Mouse (Mus musculus) heart, embryonic 14.5 days (tissue): ENCODE measurements at regions not wholly inside any gene's neighbourhood (a gene's known extent, or its start where the extent isn't known, plus 50 kb on each side); places are given as distances from the start of the nearest gene placed in this dataset.
"Not testable (repeated sequence)": the region's sequence is repeated elsewhere in the genome, so short reads cannot be mapped to it uniquely, and the experiment has no call there.

Source experiments
- ATAC-seq: fragments of 200-750 bp; cut with Nextera tagmentation; 2 replicates; pipeline ENCODE4 v1.8.0; 2017; ENCODE audit warnings: low read depth, moderate TSS enrichment; ENCODE audit not compliant: insufficient number of reproducible peaks, insufficient read depth, low FRiP score
- H3K27ac ChIP-seq, 2 experiments: fragments of 200-500 bp in 1 of 2; fragments of 300-500 bp in 1 of 2; sonication (generic) in 1 of 2; replicated peaks in 1 of 2; 2 replicates each; pipeline ENCODE4 v1.5.1; 2012 to 2014; ENCODE audit warnings: low read depth in 2 of 2, low read length in 2 of 2, control low read depth in 1 of 2, mild to moderate bottlenecking in 1 of 2, mixed read lengths in 1 of 2; ENCODE audit not compliant: control insufficient read depth in 1 of 2, insufficient read depth in 1 of 2
- H3K27me3 ChIP-seq: fragments of 300-500 bp; sonication (generic); 2 replicates; pipeline ENCODE4 v1.6.1; 2014; ENCODE audit warnings: mild to moderate bottlenecking, low read length, control low read depth; ENCODE audit not compliant: control insufficient read depth, insufficient read depth
- H3K36me3 ChIP-seq: fragments of 300-500 bp; sonication (generic); 2 replicates; pipeline ENCODE4 v1.6.1; 2014; ENCODE audit warnings: mild to moderate bottlenecking, control low read depth, low read length, mixed read lengths; ENCODE audit not compliant: control insufficient read depth, insufficient read depth
- H3K4me1 ChIP-seq, 2 experiments: fragments of 200-500 bp in 1 of 2; fragments of 300-500 bp in 1 of 2; sonication (generic) in 1 of 2; 2 replicates each; pipeline ENCODE4 v1.6.1; 2012 to 2014; ENCODE audit warnings: low read length in 2 of 2, control low read depth in 1 of 2, mixed read lengths in 1 of 2; ENCODE audit not compliant: control insufficient read depth in 2 of 2, insufficient read depth in 2 of 2
- H3K4me2 ChIP-seq: fragments of 300-500 bp; sonication (generic); 2 replicates; pipeline ENCODE4 v1.6.1; 2014; ENCODE audit warnings: mild to moderate bottlenecking, low read length
- H3K4me3 ChIP-seq, 2 experiments: fragments of 200-500 bp in 1 of 2; fragments of 300-500 bp in 1 of 2; sonication (generic) in 1 of 2; 2 replicates each; pipeline ENCODE4 v1.5.1; 2012 to 2014; ENCODE audit warnings: low read length in 2 of 2, mild to moderate bottlenecking in 2 of 2, control low read depth in 1 of 2, low read depth in 1 of 2, moderate library complexity in 1 of 2; ENCODE audit not compliant: control insufficient read depth in 1 of 2, insufficient read depth in 1 of 2
- H3K9ac ChIP-seq: fragments of 300-500 bp; sonication (generic); 2 replicates; pipeline ENCODE4 v1.6.1; 2014; ENCODE audit warnings: mild to moderate bottlenecking, low read length
- H3K9me3 ChIP-seq: fragments of 300-500 bp; sonication (generic); 2 replicates; pipeline ENCODE4 v1.6.1; 2016; ENCODE audit warnings: low read length, control low read depth; ENCODE audit not compliant: control insufficient read depth
- WGBS: fragments of 180-500 bp; shearing (Covaris S2); extraction: QIAGEN DNeasy Blood & Tissue Kit; methylation state at CpG from one replicate; pipeline ENCODE4 v1.1.7; 2014; 5-methylcytosine and 5-hydroxymethylcytosine counted together

- ATAC-seq = no peak
- no peak overlapping the region for H3K4me3 ChIP-seq
- no peak overlapping the region for H3K9ac ChIP-seq
- no peaks in the 10 kb centered on the region for H3K9me3 ChIP-seq
- H3K27ac ChIP-seq = peak overlapping the region in 1 of 2 experiments; percentile 41; a peak in 1 of 4 replicates
- H3K4me2 ChIP-seq = 0 out of 2 replicates have a peak overlapping the region, but pooled peaks have one; percentile 7
- peaks cover 0 to 5% of the 10 kb centered on the region in 2 experiments; a peak in 1 of 4 replicates for H3K4me1 ChIP-seq
- no peaks in the 10 kb centered on the region for H3K27me3 ChIP-seq
- H3K36me3 ChIP-seq = no peaks in the 10 kb centered on the region
- 28% methylated on average over 1 of the region's 1 CpGs for WGBS
These were observed 952.7 kb downstream of the Poteg start for GRCm38 (mm10) chr8:28400141-28400540.

DNA sequence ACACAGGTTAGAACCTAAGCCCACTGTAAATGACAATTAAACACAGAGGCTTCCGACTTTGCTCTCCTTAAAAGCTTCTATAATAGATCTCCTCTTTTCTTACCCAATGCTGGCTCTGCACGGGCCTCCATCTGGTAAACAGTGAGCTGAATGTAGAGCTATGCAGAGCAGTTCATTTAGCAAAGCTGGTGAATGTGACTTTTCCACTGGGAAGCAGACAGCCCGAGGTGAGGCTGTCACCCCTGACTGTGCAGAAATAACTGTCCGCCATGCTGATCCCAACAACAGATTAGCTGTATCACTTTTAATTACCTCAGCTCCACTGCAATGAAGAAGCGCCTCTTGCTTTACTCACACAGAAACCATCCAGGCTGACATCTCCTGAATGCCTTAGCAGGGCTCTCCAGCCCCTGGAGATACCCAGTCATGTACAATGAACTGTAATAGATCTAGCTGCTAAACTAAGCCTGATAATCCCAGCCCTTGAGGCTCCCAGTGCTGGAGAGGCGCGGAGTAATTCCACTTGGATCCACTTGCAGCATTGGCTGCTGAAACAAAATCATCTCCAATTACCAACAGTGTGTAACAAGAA lies 980.2 kb downstream of the Poteg start:
- Histone ChIP-seq H3K27ac (peak overlapping the region in 1 of 2 experiments; percentile 9; a peak in 1 of 4 replicates), H3K4me1 (no peaks in the 10 kb centered on the region; a peak in 1 of 4 replicates), H3K4me2 (0 out of 2 replicates have a peak overlapping the region, but pooled peaks have one; percentile 11), H3K27me3 (no peaks in the 10 kb centered on the region), H3K9me3 (no peaks in the 10 kb centered on the region), H3K4me3 (no peak overlapping the region), H3K9ac (no peak overlapping the region), H3K36me3 (no peaks in the 10 kb centered on the region)
- no peak for ATAC-seq
- WGBS = 39% methylated on average over 7 of the region's 7 CpGs

DNA sequence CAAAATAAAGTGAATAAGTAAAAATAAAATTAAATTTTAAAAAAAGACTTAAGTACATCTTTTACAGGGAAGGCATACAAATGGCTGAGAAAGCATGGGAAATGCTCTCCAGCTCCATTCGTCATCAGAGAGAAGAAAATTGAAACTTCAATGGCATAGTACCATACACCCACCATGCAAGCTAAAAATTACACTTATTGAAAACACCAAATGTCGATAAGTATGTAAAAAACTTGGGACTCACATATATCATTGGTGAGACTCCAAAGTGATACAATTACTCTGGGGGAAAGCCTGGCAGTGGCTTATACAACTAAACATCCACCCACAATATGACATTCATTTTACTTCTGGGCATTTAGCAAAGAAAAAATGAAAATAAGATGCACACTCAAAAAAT lies 1025.7 kb downstream of the Poteg start:
- 85% methylated on average over 2 of the region's 2 CpGs for WGBS
- no peak for ATAC-seq
- H3K4me2 ChIP-seq = no peak overlapping the region

DNA sequence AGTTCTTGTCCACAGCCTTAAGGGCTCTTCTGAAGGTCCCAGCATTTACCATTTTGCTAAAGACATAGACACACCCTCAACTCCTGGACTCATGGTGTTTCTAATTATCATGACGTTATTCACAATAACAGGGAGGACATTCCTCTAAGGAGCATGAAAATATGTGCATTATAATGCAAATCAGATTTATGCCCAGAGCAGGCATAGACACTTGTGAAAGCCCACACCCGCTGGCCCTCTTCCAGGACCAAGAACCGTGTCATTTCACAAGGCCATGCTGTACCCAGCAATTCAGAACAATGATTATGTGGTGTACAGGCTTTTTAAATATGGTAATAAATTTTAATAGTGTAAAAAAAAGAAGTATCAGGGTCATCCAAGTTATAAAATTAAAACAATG lies 1040.4 kb downstream of the Poteg start:
- H3K4me3 ChIP-seq = no peak overlapping the region
- H3K9me3 ChIP-seq = no peaks in the 10 kb centered on the region
- WGBS = 78% methylated on average over 3 of the region's 3 CpGs
- no peak overlapping the region for H3K9ac ChIP-seq
- H3K27ac ChIP-seq = no peak overlapping the region
- H3K36me3 ChIP-seq = no peaks in the 10 kb centered on the region
- no peak for ATAC-seq
- no peak overlapping the region for H3K4me2 ChIP-seq
- no peaks in the 10 kb centered on the region for H3K27me3 ChIP-seq
- no peaks in the 10 kb centered on the region for H3K4me1 ChIP-seq

More for the DNA sequence above, 1025.7 kb downstream of the Poteg start:
- Histone ChIP-seq H3K27ac (no peak overlapping the region), H3K27me3 (no peaks in the 10 kb centered on the region), H3K4me1 (no peaks in the 10 kb centered on the region), H3K9ac (no peak overlapping the region), H3K9me3 (no peaks in the 10 kb centered on the region), H3K4me3 (no peak overlapping the region), H3K36me3 (no peaks in the 10 kb centered on the region)

- Histone ChIP-seq H3K36me3 (no peaks in the 10 kb centered on the region), H3K27me3 (no peaks in the 10 kb centered on the region), H3K9ac (no peak overlapping the region), H3K4me3 (no peak overlapping the region), H3K27ac (no peak overlapping the region), H3K9me3 (no peaks in the 10 kb centered on the region), H3K4me1 (peaks cover 0 to 2% of the 10 kb centered on the region in 2 experiments; a peak in 2 of 4 replicates), H3K4me2 (no peak overlapping the region)
- ATAC-seq = no peak
- WGBS = 40% methylated on average over 5 of the region's 5 CpGs
These were observed 1056.2 kb downstream of the Poteg start for GRCm38 (mm10) chr8:28503488-28504319.

GRCm38 (mm10) chr8:28523506-28523905 lies 1076.0 kb downstream of the Poteg start:
- H3K9ac ChIP-seq, H3K9me3 ChIP-seq: not testable (repeated sequence)
- WGBS = 56% methylated on average over 1 of the region's 1 CpGs

DNA sequence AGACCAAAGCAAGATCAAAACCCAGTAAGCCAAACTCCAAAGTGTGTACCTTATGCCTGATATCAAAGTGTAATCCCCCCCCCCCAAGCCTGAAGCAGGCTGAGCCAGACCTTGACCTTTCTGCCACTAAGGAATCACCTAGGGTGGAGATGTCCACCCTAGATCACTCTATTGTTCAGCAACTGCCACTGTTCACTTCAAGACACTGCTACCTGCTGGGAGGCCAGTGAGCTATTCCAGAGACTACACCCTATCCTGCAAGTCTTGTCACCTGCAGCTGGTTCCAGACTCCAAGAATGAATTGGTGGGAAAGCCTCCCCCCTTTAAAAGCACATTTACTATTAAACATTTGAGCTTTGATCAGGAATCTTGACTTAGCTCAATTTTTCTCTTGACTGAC lies 1099.8 kb downstream of the Poteg start:
- Histone ChIP-seq H3K4me3 (no peak overlapping the region), H3K36me3 (no peaks in the 10 kb centered on the region), H3K4me1 (no peaks in the 10 kb centered on the region), H3K9ac (no peak overlapping the region), H3K27ac (no peak overlapping the region), H3K27me3 (no peaks in the 10 kb centered on the region), H3K4me2 (no peak overlapping the region), H3K9me3 (peaks cover 7% of the 10 kb centered on the region; the same call in 1 of the 2 replicates)
- no peak for ATAC-seq

More at GRCm38 (mm10) chr8:28523506-28523905, 1076.0 kb downstream of the Poteg start:
- ATAC-seq, H3K27me3 ChIP-seq, H3K36me3 ChIP-seq, H3K4me3 ChIP-seq, H3K4me1 ChIP-seq, H3K4me2 ChIP-seq, H3K27ac ChIP-seq: not testable (repeated sequence)
